Mouse (Mus musculus): ENCODE results near the gene Ckap2l.

DNA sequence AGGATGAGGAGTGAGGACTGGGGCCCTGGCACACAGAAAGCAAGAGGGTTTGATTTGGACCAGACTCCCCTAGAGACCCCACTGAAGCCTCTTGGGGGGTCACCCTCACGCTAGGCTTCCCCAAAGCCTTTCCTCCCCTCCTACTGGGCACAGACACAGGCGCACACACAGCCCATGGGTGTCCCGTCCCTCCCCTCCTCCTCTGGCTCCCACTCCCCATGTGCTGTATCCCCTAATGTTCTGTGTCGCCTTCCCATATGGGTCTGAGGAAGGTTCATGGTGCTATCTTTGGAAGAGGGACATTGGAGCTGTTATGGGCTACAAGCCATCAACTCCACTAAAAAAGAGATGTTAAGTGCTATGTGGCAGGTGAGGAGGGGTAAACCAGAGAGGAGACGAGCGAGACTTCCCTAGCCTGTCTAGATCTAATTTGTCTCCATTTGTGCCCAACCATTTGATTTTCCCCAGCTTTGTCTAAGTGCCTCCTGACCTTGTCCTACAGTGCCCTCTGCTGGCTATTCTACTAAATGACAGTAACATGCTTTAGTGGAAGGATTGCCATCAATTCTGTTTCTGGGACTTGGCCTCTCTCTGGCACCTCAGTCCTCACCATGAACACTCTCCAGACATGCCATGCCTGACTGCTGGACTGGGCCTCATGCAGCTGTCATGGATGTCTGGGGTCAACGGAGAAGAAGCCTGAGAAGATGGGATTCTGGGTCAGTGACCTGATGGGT, 38.4 kb downstream of the Ckap2l start:
- TF ChIP-seq GATA1 (IDR thresholded peaks at IDR 0.05; ENCODE audit: borderline replicate concordance, low read length) = no peak
- TF ChIP-seq FLI1 (IDR thresholded peaks at IDR 0.05; ENCODE audit: low read length) = no peak
